Mouse (Mus musculus): ENCODE data around the gene H2-M10.5. TPM values are rescaled to one million over a fixed set of nuclear protein-coding genes. Genes with fewer than 3 reads are reported as not detected.
"Not testable (repeated sequence)": the region's sequence is repeated elsewhere in the genome, so short reads cannot be mapped to it uniquely, and the experiment has no call there.

Gene H2-M10.5
- polyA plus RNA-seq, 1 experiment from 2014 or later, result not detected

GRCm38 (mm10) chr17:36799921-36800462 lies 27.3 kb downstream of the H2-M10.5 start:
- H3K4me1 ChIP-seq (ENCODE audit: control insufficient read depth, insufficient read depth, low read length), result not testable (repeated sequence)
- WGBS, result 74% methylated on average over 4 of the region's 4 CpGs

GRCm38 (mm10) chr17:36811871-36812270 lies 39.2 kb downstream of the H2-M10.5 start, which contains the start of gene H2-M10.6:
Gene H2-M10.6 (plus strand): TSS chr17:36812171.
- Histone ChIP-seq H3K27ac (ENCODE audit: low read length) (no peak within 1 kb of the TSS), H3K4me1 (ENCODE audit: control insufficient read depth, insufficient read depth, low read length) (no peaks in the 10 kb centered on the region), H3K9ac (ENCODE audit: low read depth, low read length) (no peak within 1 kb of the TSS), H3K9me3 (replicated peaks; ENCODE audit: control insufficient read depth, low read length, poor library complexity, severe bottlenecking) (no peaks in the 10 kb centered on the region), H3K4me3 (ENCODE audit: low read depth, low read length) (no peak within 1 kb of the TSS), H3K4me2 (ENCODE audit: low read length) (no peak within 1 kb of the TSS), H3K36me3 (ENCODE audit: control insufficient read depth, insufficient read depth, low read length) (no peaks in the 10 kb centered on the region), H3K27me3 (ENCODE audit: control insufficient read depth, insufficient read depth, low read depth, low read length) (no peaks in the 10 kb centered on the region)
- ATAC-seq, result no peak

More at GRCm38 (mm10) chr17:36799921-36800462, 27.3 kb downstream of the H2-M10.5 start:
- not testable (repeated sequence) for H3K4me3 ChIP-seq (ENCODE audit: low read depth, low read length); H3K4me2 ChIP-seq (ENCODE audit: low read length); H3K27me3 ChIP-seq (ENCODE audit: control insufficient read depth, insufficient read depth, low read depth, low read length); ATAC-seq; H3K9me3 ChIP-seq (replicated peaks; ENCODE audit: control insufficient read depth, low read length, poor library complexity, severe bottlenecking); H3K27ac ChIP-seq (ENCODE audit: low read length); H3K9ac ChIP-seq (ENCODE audit: low read depth, low read length); H3K36me3 ChIP-seq (ENCODE audit: control insufficient read depth, insufficient read depth, low read length)

GRCm38 (mm10) chr17:36824005-36824404 lies 51.3 kb downstream of the H2-M10.5 start:
- Histone ChIP-seq H3K9me3 (replicated peaks; ENCODE audit: control insufficient read depth, low read length, poor library complexity, severe bottlenecking) (no peaks in the 10 kb centered on the region), H3K27me3 (ENCODE audit: control insufficient read depth, insufficient read depth, low read depth, low read length) (no peaks in the 10 kb centered on the region), H3K4me3 (ENCODE audit: low read depth, low read length) (no peak overlapping the region), H3K9ac (ENCODE audit: low read depth, low read length) (no peak overlapping the region), H3K36me3 (ENCODE audit: control insufficient read depth, insufficient read depth, low read length) (no peaks in the 10 kb centered on the region), H3K27ac (ENCODE audit: low read length) (no peak overlapping the region), H3K4me1 (ENCODE audit: control insufficient read depth, insufficient read depth, low read length) (no peaks in the 10 kb centered on the region), H3K4me2 (ENCODE audit: low read length) (no peak overlapping the region)
- peak; percentile 29; the same call in 1 of the 2 replicates for ATAC-seq

- peak overlapping the region; percentile 47; the same call in 1 of the 2 replicates for H3K4me2 ChIP-seq (ENCODE audit: low read length)
- peak; percentile 80 for ATAC-seq
- WGBS, result 22% methylated on average over 4 of the region's 4 CpGs
Observed at GRCm38 (mm10) chr17:36825525-36825924, 52.8 kb downstream of the H2-M10.5 start.

More at GRCm38 (mm10) chr17:36825525-36825924, 52.8 kb downstream of the H2-M10.5 start:
- Histone ChIP-seq H3K27me3 (ENCODE audit: control insufficient read depth, insufficient read depth, low read depth, low read length) (no peaks in the 10 kb centered on the region), H3K9me3 (replicated peaks; ENCODE audit: control insufficient read depth, low read length, poor library complexity, severe bottlenecking) (no peaks in the 10 kb centered on the region), H3K4me1 (ENCODE audit: control insufficient read depth, insufficient read depth, low read length) (no peaks in the 10 kb centered on the region), H3K4me3 (ENCODE audit: low read depth, low read length) (no peak overlapping the region), H3K36me3 (ENCODE audit: control insufficient read depth, insufficient read depth, low read length) (no peaks in the 10 kb centered on the region), H3K9ac (ENCODE audit: low read depth, low read length) (no peak overlapping the region), H3K27ac (ENCODE audit: low read length) (no peak overlapping the region)

Other genes with a start within 250 kb of the H2-M10.5 start
- not detected in 2 replicates for gene H2-M11, start 225.8 kb upstream of the H2-M10.5 start, polyA plus RNA-seq (2015; fragmentation: Nextera tagmentation; extraction: Ambion mirVana)
- gene H2-M9, start 130.2 kb upstream of the H2-M10.5 start, polyA plus RNA-seq (2015; fragmentation: Nextera tagmentation; extraction: Ambion mirVana), result not detected in 2 replicates
- gene H2-M1, start 100.7 kb upstream of the H2-M10.5 start, polyA plus RNA-seq (2015; fragmentation: Nextera tagmentation; extraction: Ambion mirVana), result not detected in 2 replicates
- gene H2-M10.6, start 39.3 kb downstream of the H2-M10.5 start, polyA plus RNA-seq (2015; fragmentation: Nextera tagmentation; extraction: Ambion mirVana), result not detected in 2 replicates
- gene Trim26, start 64.2 kb downstream of the H2-M10.5 start, polyA plus RNA-seq (2015; fragmentation: Nextera tagmentation; extraction: Ambion mirVana), result 44.5 and 48.0 TPM in 2 replicates
- gene Trim15, start 94.3 kb downstream of the H2-M10.5 start, polyA plus RNA-seq (2015; fragmentation: Nextera tagmentation; extraction: Ambion mirVana), result 0.53 and 0.89 TPM in 2 replicates
- gene Trim10, start 96.7 kb downstream of the H2-M10.5 start, polyA plus RNA-seq (2015; fragmentation: Nextera tagmentation; extraction: Ambion mirVana), result 0.70 and 1.0 TPM in 2 replicates
- gene Trim40, start 117.2 kb downstream of the H2-M10.5 start, polyA plus RNA-seq (2015; fragmentation: Nextera tagmentation; extraction: Ambion mirVana), result not detected in 2 replicates
- gene Trim31, start 125.2 kb downstream of the H2-M10.5 start, polyA plus RNA-seq (2015; fragmentation: Nextera tagmentation; extraction: Ambion mirVana), result not detected in 2 replicates
- 1.7 and 2.0 TPM in 2 replicates for gene Rnf39, start 170.0 kb downstream of the H2-M10.5 start, polyA plus RNA-seq (2015; fragmentation: Nextera tagmentation; extraction: Ambion mirVana)
- 158 and 166 TPM in 2 replicates for gene Ppp1r11, start 178.8 kb downstream of the H2-M10.5 start, polyA plus RNA-seq (2015; fragmentation: Nextera tagmentation; extraction: Ambion mirVana)
- gene Znrd1, start 185.6 kb downstream of the H2-M10.5 start, polyA plus RNA-seq (2015; fragmentation: Nextera tagmentation; extraction: Ambion mirVana), result 47.3 and 52.3 TPM in 2 replicates
- 4.7 and 6.5 TPM in 2 replicates for gene Znrd1as, start 185.7 kb downstream of the H2-M10.5 start, polyA plus RNA-seq (2015; fragmentation: Nextera tagmentation; extraction: Ambion mirVana)
- 0.42 and 0.44 TPM in 2 replicates for gene 2410137M14Rik, start 208.3 kb downstream of the H2-M10.5 start, polyA plus RNA-seq (2015; fragmentation: Nextera tagmentation; extraction: Ambion mirVana)
- gene H2-M5, start 216.6 kb downstream of the H2-M10.5 start, polyA plus RNA-seq (2015; fragmentation: Nextera tagmentation; extraction: Ambion mirVana), result 2.9 and 3.4 TPM in 2 replicates
- gene Zfp57, start 228.3 kb downstream of the H2-M10.5 start, polyA plus RNA-seq (2015; fragmentation: Nextera tagmentation; extraction: Ambion mirVana), result 280 and 312 TPM in 2 replicates

Data from midbrain, embryonic 16.5 days (tissue).